Mouse (Mus musculus) stomach, embryonic 14.5 days (tissue): ENCODE data around the gene Pex11g. TPM values are rescaled to one million over a fixed set of nuclear protein-coding genes. Genes with fewer than 3 reads are reported as not detected.

Source experiments
- ATAC-seq: fragments of 200-750 bp; cut with Nextera tagmentation; 2 replicates; pipeline ENCODE4 v1.8.0; 2017; ENCODE audit warnings: low read depth, moderate TSS enrichment; ENCODE audit not compliant: insufficient number of reproducible peaks, insufficient read depth, low FRiP score
- H3K27ac ChIP-seq: fragments of 300-500 bp; sonication (generic); 2 replicates; pipeline ENCODE4 v1.5.1; 2014; ENCODE audit warnings: mild to moderate bottlenecking, low read length, moderate library complexity, mixed read lengths
- H3K27me3 ChIP-seq: fragments of 300-500 bp; sonication (generic); 2 replicates; pipeline ENCODE4 v1.6.1; 2014; ENCODE audit warnings: low read length, control low read depth, mixed read lengths; ENCODE audit not compliant: control insufficient read depth, insufficient read depth
- H3K36me3 ChIP-seq: fragments of 300-500 bp; sonication (generic); 2 replicates; pipeline ENCODE4 v1.6.1; 2014; ENCODE audit warnings: mild to moderate bottlenecking, control low read depth, low read length, moderate library complexity, mixed read lengths; ENCODE audit not compliant: control insufficient read depth, insufficient read depth
- H3K4me1 ChIP-seq: fragments of 300-500 bp; sonication (generic); 2 replicates; pipeline ENCODE4 v1.6.1; 2014; ENCODE audit warnings: low read length, control low read depth, mixed read lengths; ENCODE audit not compliant: control insufficient read depth, insufficient read depth
- H3K4me2 ChIP-seq: fragments of 300-500 bp; sonication (generic); replicated peaks from 2 replicates; pipeline ENCODE4 v1.6.1; 2014; ENCODE audit warnings: low read depth, low read length, control low read depth
- H3K4me3 ChIP-seq: fragments of 300-500 bp; sonication (generic); 2 replicates; pipeline ENCODE4 v1.5.1; 2014; ENCODE audit warnings: low read depth, low read length, control low read depth
- H3K9ac ChIP-seq: fragments of 300-500 bp; sonication (generic); replicated peaks from 2 replicates; pipeline ENCODE4 v1.6.1; 2014; ENCODE audit warnings: low read depth, mild to moderate bottlenecking, control low read depth, low read length, moderate library complexity, mixed read lengths
- H3K9me3 ChIP-seq: fragments of 300-500 bp; sonication (generic); 2 replicates; pipeline ENCODE4 v1.6.1; 2016; ENCODE audit warnings: low read depth, low read length, control low read depth; ENCODE audit not compliant: control insufficient read depth
- WGBS: fragments of 180-500 bp; shearing (Covaris S2); extraction: QIAGEN DNeasy Blood & Tissue Kit; methylation state at CpG from one replicate; pipeline ENCODE4 v1.1.7; 2014; 5-methylcytosine and 5-hydroxymethylcytosine counted together
- polyA plus RNA-seq: library from polyadenylated mRNA; unstranded; fragments of >200 nt; fragmentation: Nextera tagmentation; extraction: Ambion mirVana; gene quantifications from 2 replicates; pipeline ENCODE4 v1.2.1, GENCODE M21; 2014

Gene Pex11g
- polyA plus RNA-seq, 1 experiment from 2014 or later: 3.9 TPM

- ATAC-seq: no peak
- Histone ChIP-seq H3K27ac (no peak overlapping the region), H3K27me3 (no peaks in the 10 kb centered on the region), H3K4me3 (no peak overlapping the region), H3K9ac (no peak overlapping the region), H3K9me3 (no peaks in the 10 kb centered on the region), H3K4me1 (no peaks in the 10 kb centered on the region), H3K36me3 (no peaks in the 10 kb centered on the region), H3K4me2 (no peak overlapping the region)
- 97% methylated on average over 1 of the region's 1 CpGs for WGBS
Measured at GRCm38 (mm10) chr8:3468838-3469237, 1.4 kb upstream of the Pex11g start.

DNA sequence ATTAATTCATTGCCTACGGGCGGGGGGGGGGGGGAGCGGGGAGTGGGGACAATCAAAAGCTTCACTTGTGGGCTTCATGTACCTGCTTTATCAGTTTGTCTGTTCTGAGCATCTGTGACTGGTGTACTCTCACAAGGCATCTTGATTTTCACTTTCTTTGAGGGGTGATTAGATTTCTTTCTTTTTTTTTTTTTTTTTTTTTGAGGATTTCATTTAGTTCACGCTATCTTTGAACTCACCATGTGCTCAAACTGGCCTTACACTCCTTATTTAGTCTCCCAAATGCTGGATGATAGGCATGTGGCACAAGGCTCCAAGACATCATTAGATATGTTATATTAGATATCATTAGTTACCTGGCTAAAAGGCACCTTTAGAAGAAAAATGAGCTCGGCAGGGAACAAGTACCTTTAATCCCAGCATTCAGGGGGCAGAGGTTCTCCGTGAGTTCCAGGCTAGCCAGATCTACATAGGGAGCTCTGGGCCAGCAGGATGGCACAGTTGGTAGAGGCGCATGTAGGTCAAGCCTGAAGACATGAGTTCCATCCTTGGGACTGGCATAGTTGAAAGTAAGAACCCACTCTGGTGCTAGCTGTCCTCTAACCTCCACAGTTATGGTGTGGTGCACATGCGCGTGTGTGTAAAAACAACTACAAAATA lies 536 bp upstream of the Pex11g start:
- peak overlapping the region; percentile 58 for H3K4me2 ChIP-seq
- no peaks in the 10 kb centered on the region for H3K36me3 ChIP-seq
- ATAC-seq: no peak
- 57% methylated on average over 9 of the region's 9 CpGs for WGBS
- peak overlapping the region; percentile 42 for H3K4me3 ChIP-seq
- no peaks in the 10 kb centered on the region for H3K27me3 ChIP-seq
- H3K27ac ChIP-seq: peak overlapping the region; percentile 71; the same call in 1 of the 2 replicates
- H3K4me1 ChIP-seq: no peaks in the 10 kb centered on the region
- H3K9ac ChIP-seq: peak overlapping the region; percentile 37; the same call in 1 of the 2 replicates
- H3K9me3 ChIP-seq: no peaks in the 10 kb centered on the region

- ATAC-seq: 0 out of 2 replicates have a peak, but pooled peaks have one; percentile 24
- no peak overlapping the region for H3K4me2 ChIP-seq
- H3K36me3 ChIP-seq: no peaks in the 10 kb centered on the region
- WGBS: 39% methylated on average over 5 of the region's 5 CpGs
- H3K9me3 ChIP-seq: no peaks in the 10 kb centered on the region
- H3K27me3 ChIP-seq: no peaks in the 10 kb centered on the region
- no peak overlapping the region for H3K4me3 ChIP-seq
- H3K9ac ChIP-seq: no peak overlapping the region
- no peaks in the 10 kb centered on the region for H3K4me1 ChIP-seq
- no peak overlapping the region for H3K27ac ChIP-seq
Measured at GRCm38 (mm10) chr8:3464309-3464708, 3.2 kb downstream of the Pex11g start.

- WGBS: 88% methylated on average over 2 of the region's 2 CpGs
- ATAC-seq: no peak
- H3K36me3 ChIP-seq: no peaks in the 10 kb centered on the region
- H3K9me3 ChIP-seq: no peaks in the 10 kb centered on the region
- no peak overlapping the region for H3K9ac ChIP-seq
- no peak overlapping the region for H3K4me2 ChIP-seq
- H3K4me3 ChIP-seq: no peak overlapping the region
- no peaks in the 10 kb centered on the region for H3K27me3 ChIP-seq
- H3K4me1 ChIP-seq: no peaks in the 10 kb centered on the region
- H3K27ac ChIP-seq: no peak overlapping the region
Measured at GRCm38 (mm10) chr8:3463248-3463647, 4.2 kb downstream of the Pex11g start.

- Histone ChIP-seq H3K27me3 (no peaks in the 10 kb centered on the region), H3K4me2 (no peak overlapping the region), H3K9ac (no peak overlapping the region), H3K4me3 (no peak overlapping the region), H3K27ac (no peak overlapping the region), H3K36me3 (peaks cover 81% of the 10 kb centered on the region), H3K4me1 (no peaks in the 10 kb centered on the region), H3K9me3 (no peaks in the 10 kb centered on the region)
- no peak for ATAC-seq
- WGBS: 95% methylated on average over 21 of the region's 25 CpGs
Measured at GRCm38 (mm10) chr8:3451992-3452391, 15.5 kb downstream of the Pex11g start.

- WGBS: 40% methylated on average over 5 of the region's 5 CpGs
- no peak overlapping the region for H3K27ac ChIP-seq
- ATAC-seq: no peak
- no peaks in the 10 kb centered on the region for H3K9me3 ChIP-seq
- no peaks in the 10 kb centered on the region for H3K4me1 ChIP-seq
- H3K9ac ChIP-seq: no peak overlapping the region
- peaks cover 76% of the 10 kb centered on the region for H3K36me3 ChIP-seq
- H3K4me2 ChIP-seq: no peak overlapping the region
- H3K4me3 ChIP-seq: no peak overlapping the region
- H3K27me3 ChIP-seq: no peaks in the 10 kb centered on the region
Measured at GRCm38 (mm10) chr8:3450670-3451069, 16.8 kb downstream of the Pex11g start.

DNA sequence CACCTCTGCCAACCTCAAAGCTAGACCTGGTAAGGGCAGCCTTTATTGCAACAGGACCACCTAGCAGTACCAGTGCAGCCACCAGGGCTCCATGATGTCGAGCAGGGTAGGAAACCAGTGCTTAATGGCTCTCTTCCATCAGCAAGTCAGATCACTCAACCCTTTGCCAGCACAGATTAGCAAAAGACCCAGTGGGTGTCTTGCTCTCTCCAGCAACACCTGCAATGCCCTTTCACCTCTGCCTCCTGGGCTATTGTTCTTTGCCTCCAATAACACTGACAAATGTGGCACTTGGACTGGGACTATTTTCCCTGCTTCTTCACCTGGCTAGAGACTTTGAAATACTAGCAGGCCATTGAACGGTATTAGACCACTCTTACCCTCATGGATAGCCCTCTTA lies 18.3 kb downstream of the Pex11g start:
- no peak overlapping the region for H3K27ac ChIP-seq
- 86% methylated on average over 2 of the region's 2 CpGs for WGBS
- no peak overlapping the region for H3K4me2 ChIP-seq
- H3K9me3 ChIP-seq: no peaks in the 10 kb centered on the region
- ATAC-seq: no peak
- H3K36me3 ChIP-seq: peaks cover 64% of the 10 kb centered on the region
- no peaks in the 10 kb centered on the region for H3K27me3 ChIP-seq
- H3K9ac ChIP-seq: no peak overlapping the region
- H3K4me3 ChIP-seq: no peak overlapping the region
- no peaks in the 10 kb centered on the region for H3K4me1 ChIP-seq

GRCm38 (mm10) chr8:3439510-3439909 lies 28.0 kb downstream of the Pex11g start:
- ATAC-seq: no peak
- Histone ChIP-seq H3K4me3 (no peak overlapping the region), H3K27me3 (no peaks in the 10 kb centered on the region), H3K27ac (no peak overlapping the region), H3K4me2 (no peak overlapping the region), H3K9me3 (no peaks in the 10 kb centered on the region), H3K4me1 (no peaks in the 10 kb centered on the region), H3K36me3 (peaks cover 31% of the 10 kb centered on the region), H3K9ac (no peak overlapping the region)
- 84% methylated on average over 12 of the region's 12 CpGs for WGBS

GRCm38 (mm10) chr8:3436492-3436891 lies 31.0 kb downstream of the Pex11g start:
- H3K9me3 ChIP-seq: no peaks in the 10 kb centered on the region
- 79% methylated on average over 6 of the region's 6 CpGs for WGBS
- H3K4me3 ChIP-seq: no peak overlapping the region
- no peak overlapping the region for H3K27ac ChIP-seq
- H3K36me3 ChIP-seq: peaks cover 46% of the 10 kb centered on the region
- no peak overlapping the region for H3K4me2 ChIP-seq
- ATAC-seq: no peak
- H3K9ac ChIP-seq: no peak overlapping the region
- H3K4me1 ChIP-seq: no peaks in the 10 kb centered on the region
- no peaks in the 10 kb centered on the region for H3K27me3 ChIP-seq
